Comparison of ENCODE assay signal across 19 mouse cellular contexts in genomic region chr14:76292211-76292610, GRCm38 (mm10).
DNase-seq lines count a peak whose midpoint lies in the region; ATAC-seq and TF ChIP-seq lines count a peak whose summit lies in the region.
"Had no signal": no experiment of that assay in that cellular context is flagged by ENCODE, and none has a peak within 500 bp of the region (broad histone marks: within the 10 kb centered on the region; RNA-seq: fewer than 3 reads in every experiment).

No protein-coding gene starts in this region.

- peak; percentile 58 for DNase-seq in kidney, postnatal 0 days (ENCODE audit: low spot score)
- no peak for DNase-seq in kidney, adult 11 months
- peak; percentile 28 for DNase-seq in embryo, embryonic 11 days
- peak; percentile 33 for DNase-seq in embryonic facial prominence, embryonic 11.5 days (ENCODE audit: low spot score)
- DNase-seq in limb, embryonic 10.5 days (ENCODE audit: low spot score) = no peak
- no peak for DNase-seq in adrenal gland, postnatal 4 days (ENCODE audit: low spot score in 2 of 2)
- DNase-seq: adrenal gland, adult 2 months; adrenal gland, postnatal 25 days; cerebellum, adult 2 months; cerebellum, postnatal 10 days; gastrocnemius, postnatal 14 days; heart, postnatal 36 days had no signal

- WGBS in intestine, postnatal 0 days = 37% methylated on average over 4 of the region's 4 CpGs
- WGBS in intestine, embryonic 15.5 days = 28% methylated on average over 4 of the region's 4 CpGs
- 4% methylated on average over 4 of the region's 4 CpGs for WGBS in kidney, postnatal 0 days
- WGBS in embryonic facial prominence, embryonic 11.5 days = 32% methylated on average over 4 of the region's 4 CpGs
- 15% methylated on average over 4 of the region's 4 CpGs for WGBS in limb, embryonic 10.5 days

- peak; percentile 37 for TF ChIP-seq CTCF in intestine, postnatal 0 days (IDR thresholded peaks at IDR 0.05; ENCODE audit: low read depth)
- TF ChIP-seq CTCF in kidney, postnatal 0 days (IDR thresholded peaks at IDR 0.05; ENCODE audit: low read depth) = no peak

- no peak for ATAC-seq in intestine, postnatal 0 days
- ATAC-seq in intestine, embryonic 15.5 days = no peak
- ATAC-seq in kidney, postnatal 0 days (replicated peaks; ENCODE audit: low FRiP score, low read depth) = peak; percentile 40
- ATAC-seq in embryonic facial prominence, embryonic 11.5 days (replicated peaks; ENCODE audit: insufficient number of reproducible peaks, low FRiP score, low TSS enrichment, low read depth) = no peak
- ATAC-seq: forebrain, embryonic 15.5 days; hindbrain, embryonic 16.5 days; inflammation-experienced regulatory T-cells, adult 6 months had no signal

- no peaks in the 10 kb centered on the region for H3K36me3 ChIP-seq in intestine, postnatal 0 days (ENCODE audit: control insufficient read depth, insufficient read depth)
- H3K36me3 ChIP-seq in intestine, embryonic 15.5 days = no peaks in the 10 kb centered on the region
- H3K36me3 ChIP-seq in kidney, postnatal 0 days (ENCODE audit: insufficient read depth, low read length) = no peaks in the 10 kb centered on the region
- H3K36me3 ChIP-seq in embryonic facial prominence, embryonic 11.5 days (replicated peaks; ENCODE audit: control insufficient read depth, insufficient read depth, low read depth, low read length) = no peaks in the 10 kb centered on the region
- no peaks in the 10 kb centered on the region for H3K36me3 ChIP-seq in limb, embryonic 10.5 days
- H3K36me3 ChIP-seq: embryonic facial prominence, embryonic 12.5 days; forebrain, embryonic 15.5 days; heart, embryonic 13.5 days had no signal

- H3K27me3 ChIP-seq in intestine, postnatal 0 days (replicated peaks; ENCODE audit: control insufficient read depth, insufficient read depth, low read length) = no peaks in the 10 kb centered on the region
- no peaks in the 10 kb centered on the region for H3K27me3 ChIP-seq in intestine, embryonic 15.5 days (replicated peaks)
- H3K27me3 ChIP-seq in kidney, postnatal 0 days (ENCODE audit: insufficient read depth, low read length) = no peaks in the 10 kb centered on the region
- H3K27me3 ChIP-seq in embryonic facial prominence, embryonic 11.5 days (ENCODE audit: control insufficient read depth, insufficient read depth, low read length) = no peaks in the 10 kb centered on the region
- no peaks in the 10 kb centered on the region for H3K27me3 ChIP-seq in limb, embryonic 10.5 days (ENCODE audit: low read depth, poor library complexity, severe bottlenecking)
- H3K27me3 ChIP-seq: embryonic facial prominence, embryonic 12.5 days; forebrain, embryonic 15.5 days; heart, embryonic 13.5 days had no signal

- peaks cover 5% of the 10 kb centered on the region; the same call in 1 of the 2 replicates for H3K4me1 ChIP-seq in intestine, postnatal 0 days (replicated peaks; ENCODE audit: control insufficient read depth, insufficient read depth, low read length)
- no peaks in the 10 kb centered on the region for H3K4me1 ChIP-seq in intestine, embryonic 15.5 days (replicated peaks)
- no peaks in the 10 kb centered on the region for H3K4me1 ChIP-seq in kidney, postnatal 0 days (replicated peaks; ENCODE audit: insufficient read depth, low read length)
- no peaks in the 10 kb centered on the region; the same call in 1 of the 2 replicates for H3K4me1 ChIP-seq in embryonic facial prominence, embryonic 11.5 days (ENCODE audit: control insufficient read depth, insufficient read depth, low read length)
- peaks cover 16% of the 10 kb centered on the region for H3K4me1 ChIP-seq in limb, embryonic 10.5 days
- H3K4me1 ChIP-seq: embryonic facial prominence, embryonic 12.5 days; forebrain, embryonic 15.5 days had no signal

- no peak overlapping the region for H3K4me2 ChIP-seq in intestine, postnatal 0 days (replicated peaks; ENCODE audit: low read depth)
- no peak overlapping the region for H3K4me2 ChIP-seq in intestine, embryonic 15.5 days (replicated peaks)
- no peak overlapping the region for H3K4me2 ChIP-seq in kidney, postnatal 0 days (ENCODE audit: low read length)
- no peak overlapping the region for H3K4me2 ChIP-seq in embryonic facial prominence, embryonic 11.5 days (ENCODE audit: low read depth, low read length)
- H3K4me2 ChIP-seq: embryonic facial prominence, embryonic 12.5 days; forebrain, embryonic 15.5 days; heart, embryonic 13.5 days had no signal

- no peak overlapping the region for H3K27ac ChIP-seq in intestine, postnatal 0 days (ENCODE audit: low read depth, low read length)
- no peak overlapping the region for H3K27ac ChIP-seq in intestine, embryonic 15.5 days
- H3K27ac ChIP-seq in kidney, postnatal 0 days = no peak overlapping the region
- H3K27ac ChIP-seq in embryonic facial prominence, embryonic 11.5 days (replicated peaks; ENCODE audit: low read depth, low read length) = no peak overlapping the region
- no peak overlapping the region for H3K27ac ChIP-seq in limb, embryonic 10.5 days
- H3K27ac ChIP-seq: embryonic facial prominence, embryonic 12.5 days; forebrain, embryonic 15.5 days; heart, embryonic 13.5 days had no signal

- H3K9ac ChIP-seq in intestine, postnatal 0 days (ENCODE audit: low read depth, low read length) = no peak overlapping the region
- no peak overlapping the region for H3K9ac ChIP-seq in intestine, embryonic 15.5 days
- H3K9ac ChIP-seq in kidney, postnatal 0 days (ENCODE audit: low read depth, low read length) = no peak overlapping the region
- H3K9ac ChIP-seq in embryonic facial prominence, embryonic 11.5 days (replicated peaks; ENCODE audit: low read length) = no peak overlapping the region
- H3K9ac ChIP-seq: embryonic facial prominence, embryonic 12.5 days; forebrain, embryonic 15.5 days; heart, embryonic 13.5 days had no signal

- H3K9me3 ChIP-seq in intestine, postnatal 0 days (ENCODE audit: control insufficient read depth) = no peaks in the 10 kb centered on the region
- no peaks in the 10 kb centered on the region for H3K9me3 ChIP-seq in intestine, embryonic 15.5 days
- H3K9me3 ChIP-seq in kidney, postnatal 0 days (replicated peaks; ENCODE audit: low read length) = no peaks in the 10 kb centered on the region
- no peaks in the 10 kb centered on the region for H3K9me3 ChIP-seq in embryonic facial prominence, embryonic 11.5 days (replicated peaks; ENCODE audit: control insufficient read depth, low read length)
- no peaks in the 10 kb centered on the region for H3K9me3 ChIP-seq in limb, embryonic 10.5 days (replicated peaks)
- H3K9me3 ChIP-seq: embryonic facial prominence, embryonic 12.5 days; forebrain, embryonic 15.5 days; heart, embryonic 13.5 days had no signal

- H3K4me3 ChIP-seq in intestine, postnatal 0 days (ENCODE audit: low read depth, low read length) = no peak overlapping the region
- no peak overlapping the region for H3K4me3 ChIP-seq in intestine, embryonic 15.5 days (replicated peaks)
- H3K4me3 ChIP-seq in kidney, postnatal 0 days (replicated peaks; ENCODE audit: low read depth, low read length) = no peak overlapping the region
- H3K4me3 ChIP-seq in embryonic facial prominence, embryonic 11.5 days (ENCODE audit: low read depth, low read length) = no peak overlapping the region
- H3K4me3 ChIP-seq in limb, embryonic 10.5 days = no peak overlapping the region
- H3K4me3 ChIP-seq: embryonic facial prominence, embryonic 12.5 days; forebrain, embryonic 15.5 days; heart, embryonic 13.5 days had no signal

Comparison
In these comparisons a context has a peak if more than half of its experiments do, and no peak if none do; other contexts are left out.
1. DNase-seq: peak in kidney, postnatal 0 days (single experiment), embryo, embryonic 11 days (single experiment) and embryonic facial prominence, embryonic 11.5 days (single experiment); none in kidney, adult 11 months (single experiment), limb, embryonic 10.5 days (single experiment) and adrenal gland, postnatal 4 days (0 of 2).